Mouse (Mus musculus) cerebellum, adult 18-20 months (tissue): ENCODE measurements around the gene Helz.

Experiments
- DNase-seq, 2 experiments: peaks; one replicate each; pipeline ENCODE4 v3.0.0; 2021

The Helz gene

DNA sequence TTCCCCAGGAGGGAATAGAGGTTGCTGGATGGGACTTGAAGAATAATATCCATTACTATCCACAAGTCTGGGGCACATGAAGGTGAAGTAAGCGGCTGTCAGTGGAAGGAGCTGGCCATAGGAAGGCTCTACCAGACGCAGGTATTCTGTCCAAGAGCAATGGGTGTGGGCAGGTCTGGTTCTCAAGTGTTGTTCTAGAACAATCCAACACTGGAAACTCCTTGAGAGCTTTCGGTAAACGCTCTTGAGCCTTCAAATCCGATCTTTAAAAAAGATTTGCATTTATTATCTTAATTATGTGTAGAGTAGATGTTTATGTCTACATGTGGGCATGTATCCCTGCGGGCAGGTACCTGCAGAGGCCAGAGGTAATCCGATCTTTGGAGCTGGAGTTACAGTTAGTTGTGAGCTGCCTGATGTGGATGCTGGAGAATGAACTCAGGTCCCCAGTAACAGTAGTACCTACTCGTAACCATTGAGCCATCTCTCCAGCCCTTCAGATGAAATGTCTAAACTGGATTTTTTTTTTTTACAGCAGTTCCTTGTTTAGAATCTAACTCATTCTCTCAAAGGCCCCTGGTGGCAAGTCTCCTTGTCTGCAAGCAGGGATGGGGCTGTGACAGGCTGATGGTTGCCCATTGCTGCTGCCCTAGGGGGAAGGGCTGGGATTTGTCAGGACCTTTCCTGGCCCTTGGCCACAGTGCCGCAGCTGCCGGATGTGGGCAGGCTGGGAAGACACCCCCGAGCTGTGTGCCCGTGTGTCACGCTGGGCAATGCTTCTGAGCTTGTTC, 180.5 kb downstream of the Helz start:
- DNase-seq = no peak

- DNase-seq = no peak
Measured at GRCm38 (mm10) chr11:107729141-107729540, 181.4 kb downstream of the Helz start.

DNA sequence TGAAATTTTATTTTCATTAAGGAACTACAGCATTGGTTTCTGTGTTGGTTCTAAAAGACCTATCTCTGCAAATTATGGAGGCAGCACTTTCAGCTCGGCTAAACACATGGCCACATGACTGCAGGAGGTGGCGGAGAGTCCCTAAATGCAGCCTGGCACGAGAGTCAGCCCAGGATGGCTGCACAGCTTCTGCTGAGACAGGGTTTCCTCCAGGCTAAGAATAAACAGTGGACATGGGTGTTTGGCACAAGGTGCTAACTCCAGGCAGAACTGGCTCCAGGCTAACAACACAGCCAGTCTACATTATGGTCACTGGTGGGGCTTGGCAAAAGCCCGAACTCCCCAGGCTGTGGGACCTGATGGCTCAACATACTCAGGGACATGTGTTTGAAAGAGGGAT, 183.2 kb downstream of the Helz start:
- peak; percentile 55 to 62 for DNase-seq

DNA sequence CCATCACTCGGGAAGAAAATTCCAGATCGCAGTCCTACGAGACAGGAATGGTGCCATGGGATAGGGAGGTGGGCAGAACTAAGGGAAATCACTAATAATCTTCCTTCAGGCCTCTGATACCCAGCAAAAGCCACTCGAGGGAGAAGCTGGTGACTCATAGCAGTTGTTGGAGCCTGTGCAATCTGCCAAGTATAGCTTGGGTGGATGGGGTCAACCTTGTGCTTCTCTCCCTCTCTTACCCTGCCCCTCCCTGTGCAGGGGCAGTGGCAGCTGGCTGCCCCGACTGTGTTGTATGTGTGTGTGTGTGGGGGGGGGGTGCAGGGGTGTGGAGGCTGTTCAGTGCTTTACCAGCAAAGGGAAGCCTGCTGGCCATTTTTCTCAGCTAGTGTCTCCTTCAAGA, 183.8 kb downstream of the Helz start:
- no peak for DNase-seq

DNA sequence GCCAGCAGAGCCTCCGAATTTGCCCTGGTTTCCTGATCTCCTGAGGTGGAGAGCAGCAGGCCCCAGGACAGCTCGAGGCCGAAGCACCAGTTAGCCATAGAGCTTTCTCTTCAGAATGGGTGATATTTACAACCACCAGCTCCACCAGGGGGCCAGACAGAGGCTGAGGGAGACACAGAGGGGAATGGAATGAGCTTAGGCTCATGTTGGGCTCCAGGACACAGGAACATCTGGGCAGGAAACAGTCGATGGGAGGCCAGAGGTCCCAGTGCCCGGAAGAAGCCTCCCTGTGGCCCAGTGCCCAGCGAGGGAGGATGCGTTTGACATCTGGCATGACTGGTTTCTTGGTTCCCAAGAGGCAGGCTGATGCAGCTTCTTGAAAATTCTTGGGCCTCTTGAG, 186.4 kb downstream of the Helz start:
- no peak for DNase-seq

DNA sequence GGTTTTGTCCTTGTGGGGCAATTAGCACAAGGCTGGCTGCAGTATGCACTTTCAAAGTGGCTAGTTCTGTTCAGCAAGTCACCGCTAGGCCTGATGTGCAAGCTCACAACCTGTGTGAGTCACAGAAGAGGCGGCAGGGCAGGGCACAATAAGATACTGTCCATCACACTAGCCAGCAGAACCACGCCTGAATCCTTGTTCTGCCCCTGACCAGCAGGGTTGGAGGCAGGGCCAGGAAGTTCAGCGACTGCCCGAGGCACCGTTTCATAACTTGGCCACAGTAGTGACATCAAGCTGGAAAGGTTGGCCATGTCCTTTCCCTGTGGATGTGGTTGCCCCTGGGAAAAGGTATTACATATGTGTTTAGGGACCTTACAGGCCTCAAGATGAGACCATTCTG, 190.2 kb downstream of the Helz start:
- no peak for DNase-seq

- DNase-seq = no peak
Measured at GRCm38 (mm10) chr11:107738418-107739099, 190.8 kb downstream of the Helz start.

DNA sequence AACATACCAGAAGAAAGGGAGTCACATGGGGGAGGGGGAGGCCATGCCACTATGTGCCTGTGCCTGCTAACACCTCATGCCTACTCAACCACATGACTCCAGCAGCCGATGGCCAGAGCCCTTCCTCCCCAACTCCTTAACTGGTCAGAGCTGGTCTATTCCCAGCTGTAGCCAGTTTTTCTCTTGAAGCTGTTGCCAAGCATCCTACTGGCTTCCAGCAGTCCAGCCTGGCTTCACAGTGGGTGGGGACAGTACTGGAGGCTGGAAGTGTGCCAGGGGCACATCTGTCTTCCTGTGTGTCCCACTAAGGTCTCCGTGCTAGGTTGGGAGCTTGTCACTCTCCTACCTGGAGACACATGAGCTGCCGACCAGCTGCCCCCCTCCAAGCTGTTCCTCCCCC, 195.4 kb downstream of the Helz start:
- DNase-seq = no peak
